Mouse (Mus musculus): ENCODE data around the gene Ccnyl1.
A peak's percentile ranks its signal among the peaks of the same experiment; 100 is the strongest.

Gene Ccnyl1

GRCm38 (mm10) chr1:64737502-64738179, 47.4 kb downstream of the Ccnyl1 start, which contains the start of gene Fzd5:
Gene Fzd5 (minus strand): TSS chr1:64737751.
- DNase-seq (ENCODE audit: low read depth, low spot score), result peak; percentile 61

GRCm38 (mm10) chr1:64738180-64738555, 47.9 kb downstream of the Ccnyl1 start:
- no peak for DNase-seq (ENCODE audit: low read depth, low spot score)

- DNase-seq (ENCODE audit: low read depth, low spot score), result no peak
These were observed 48.4 kb downstream of the Ccnyl1 start for GRCm38 (mm10) chr1:64738661-64739082.

GRCm38 (mm10) chr1:64742741-64743408, 52.6 kb downstream of the Ccnyl1 start:
- DNase-seq (ENCODE audit: low read depth, low spot score), result no peak

- DNase-seq (ENCODE audit: low read depth, low spot score), result no peak
These were observed 54.4 kb downstream of the Ccnyl1 start for GRCm38 (mm10) chr1:64744616-64745015.

GRCm38 (mm10) chr1:64753109-64753508, 62.9 kb downstream of the Ccnyl1 start:
- no peak for DNase-seq (ENCODE audit: low read depth, low spot score)

GRCm38 (mm10) chr1:64753668-64754067, 63.4 kb downstream of the Ccnyl1 start:
- DNase-seq (ENCODE audit: low read depth, low spot score), result no peak

- DNase-seq (ENCODE audit: low read depth, low spot score), result no peak
These were observed 64.4 kb downstream of the Ccnyl1 start for GRCm38 (mm10) chr1:64754658-64755057.

- DNase-seq (ENCODE audit: low read depth, low spot score), result no peak
These were observed 65.8 kb downstream of the Ccnyl1 start for GRCm38 (mm10) chr1:64755971-64756639.

GRCm38 (mm10) chr1:64756640-64757030, 66.4 kb downstream of the Ccnyl1 start:
- DNase-seq (ENCODE audit: low read depth, low spot score), result no peak

GRCm38 (mm10) chr1:64757254-64757653, 67.0 kb downstream of the Ccnyl1 start:
- DNase-seq (ENCODE audit: low read depth, low spot score), result no peak

GRCm38 (mm10) chr1:64757766-64758165, 67.5 kb downstream of the Ccnyl1 start:
- no peak for DNase-seq (ENCODE audit: low read depth, low spot score)

- no peak for DNase-seq (ENCODE audit: low read depth, low spot score)
These were observed 71.4 kb downstream of the Ccnyl1 start for GRCm38 (mm10) chr1:64761646-64762045.

- DNase-seq (ENCODE audit: low read depth, low spot score), result no peak
These were observed 79.9 kb downstream of the Ccnyl1 start for GRCm38 (mm10) chr1:64770169-64770568.

GRCm38 (mm10) chr1:64773305-64773704, 83.0 kb downstream of the Ccnyl1 start:
- no peak for DNase-seq (ENCODE audit: low read depth, low spot score)
